Mouse (Mus musculus) lung, embryonic 16.5 days (tissue): Measurements from ENCODE around the gene Cnnm3. TPM values are rescaled to one million over a fixed set of nuclear protein-coding genes. Genes with fewer than 3 reads are reported as not detected.

Experiments
- ATAC-seq: fragments of 200-750 bp; cut with Nextera tagmentation; 2 replicates; pipeline ENCODE4 v1.8.0; 2017; ENCODE audit warnings: low read depth, mild to moderate bottlenecking, moderate library complexity
- H3K27ac ChIP-seq: fragments of 300-500 bp; sonication (generic); 2 replicates; pipeline ENCODE4 v1.5.1; 2014; ENCODE audit warnings: mild to moderate bottlenecking, control low read depth, low read length
- H3K27me3 ChIP-seq: fragments of 300-500 bp; sonication (generic); 2 replicates; pipeline ENCODE4 v1.6.1; 2014; ENCODE audit warnings: low read depth, low read length, mixed read lengths; ENCODE audit not compliant: control insufficient read depth, insufficient read depth
- H3K36me3 ChIP-seq: fragments of 300-500 bp; sonication (generic); 2 replicates; pipeline ENCODE4 v1.6.1; 2014; ENCODE audit warnings: low read length; ENCODE audit not compliant: control insufficient read depth, insufficient read depth
- H3K4me1 ChIP-seq: fragments of 300-500 bp; sonication (generic); replicated peaks from 2 replicates; pipeline ENCODE4 v1.6.1; 2014; ENCODE audit warnings: low read length, mixed read lengths; ENCODE audit not compliant: control insufficient read depth, insufficient read depth
- H3K4me2 ChIP-seq: fragments of 300-500 bp; sonication (generic); 2 replicates; pipeline ENCODE4 v1.6.1; 2014; ENCODE audit warnings: low read depth, low read length, control low read depth
- H3K4me3 ChIP-seq: fragments of 300-500 bp; sonication (generic); 2 replicates; pipeline ENCODE4 v1.5.1; 2014; ENCODE audit warnings: mild to moderate bottlenecking, low read length, control low read depth
- H3K9ac ChIP-seq: fragments of 300-500 bp; sonication (generic); 2 replicates; pipeline ENCODE4 v1.6.1; 2014; ENCODE audit warnings: low read length, control low read depth
- H3K9me3 ChIP-seq: fragments of 300-500 bp; sonication (generic); 2 replicates; pipeline ENCODE4 v1.6.1; 2016; ENCODE audit warnings: low read length; ENCODE audit not compliant: control insufficient read depth
- WGBS: fragments of 180-500 bp; shearing (Covaris S2); extraction: QIAGEN DNeasy Blood & Tissue Kit; methylation state at CpG from one replicate; pipeline ENCODE4 v1.1.7; 2014; 5-methylcytosine and 5-hydroxymethylcytosine counted together
- polyA plus RNA-seq: library from polyadenylated mRNA; unstranded; fragments of >200 nt; fragmentation: Nextera tagmentation; extraction: Ambion mirVana; gene quantifications from 2 replicates; pipeline ENCODE4 v1.2.1, GENCODE M21; 2015

Gene Cnnm3
- polyA plus RNA-seq = 3.5 and 4.4 TPM in 2 replicates

DNA sequence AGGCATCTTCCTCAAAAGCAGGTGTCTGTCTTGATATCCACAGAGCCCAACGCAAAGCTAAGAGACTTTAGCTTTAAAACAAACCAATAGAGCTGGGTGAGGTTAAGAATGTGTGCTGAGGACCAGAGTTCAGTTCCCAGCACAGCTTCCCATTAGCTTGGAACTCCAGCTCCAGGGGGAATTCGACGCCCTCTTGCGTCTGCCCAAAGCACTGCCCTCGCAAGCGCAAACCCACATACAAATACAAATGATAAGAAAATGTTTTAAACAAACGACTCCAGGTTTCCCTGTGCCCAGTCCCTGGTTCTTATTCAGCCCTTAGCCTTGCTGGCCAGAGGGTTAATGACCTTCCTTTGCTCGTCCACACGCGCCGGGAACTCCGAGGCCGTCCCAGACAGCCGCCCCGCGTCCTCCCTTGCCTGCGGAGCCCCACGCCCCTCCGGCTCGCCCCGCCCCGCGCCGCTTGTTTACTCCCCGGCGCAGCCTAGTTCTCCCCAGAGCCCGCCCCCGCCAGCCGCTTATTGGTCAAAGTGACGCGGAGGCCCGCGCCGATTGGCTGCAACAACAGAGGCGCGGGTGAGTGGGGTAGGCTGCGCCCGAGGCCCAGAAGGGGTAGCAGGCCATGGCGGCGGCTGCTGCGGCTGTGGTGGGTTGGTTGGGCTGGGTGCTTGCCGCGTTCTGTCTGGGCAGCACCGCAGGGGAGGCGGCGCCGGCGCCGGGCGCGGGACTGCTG lies at the start of gene Cnnm3:
Gene Cnnm3 (plus strand): TSS at position 579 of the 733 bp plus-strand sequence.
- peak within 1 kb of the TSS; percentile 86 for H3K9ac ChIP-seq
- H3K4me1 ChIP-seq = peaks cover 21% of the 10 kb centered on the region
- H3K27ac ChIP-seq = peak within 1 kb of the TSS; percentile 97
- H3K36me3 ChIP-seq = no peaks in the 10 kb centered on the region
- H3K4me3 ChIP-seq = peak within 1 kb of the TSS; percentile 90
- WGBS = 1% methylated on average over 50 of the region's 51 CpGs
- no peaks in the 10 kb centered on the region for H3K27me3 ChIP-seq
- H3K4me2 ChIP-seq = peak within 1 kb of the TSS; percentile 83
- peak; percentile 99 for ATAC-seq
- H3K9me3 ChIP-seq = no peaks in the 10 kb centered on the region

DNA sequence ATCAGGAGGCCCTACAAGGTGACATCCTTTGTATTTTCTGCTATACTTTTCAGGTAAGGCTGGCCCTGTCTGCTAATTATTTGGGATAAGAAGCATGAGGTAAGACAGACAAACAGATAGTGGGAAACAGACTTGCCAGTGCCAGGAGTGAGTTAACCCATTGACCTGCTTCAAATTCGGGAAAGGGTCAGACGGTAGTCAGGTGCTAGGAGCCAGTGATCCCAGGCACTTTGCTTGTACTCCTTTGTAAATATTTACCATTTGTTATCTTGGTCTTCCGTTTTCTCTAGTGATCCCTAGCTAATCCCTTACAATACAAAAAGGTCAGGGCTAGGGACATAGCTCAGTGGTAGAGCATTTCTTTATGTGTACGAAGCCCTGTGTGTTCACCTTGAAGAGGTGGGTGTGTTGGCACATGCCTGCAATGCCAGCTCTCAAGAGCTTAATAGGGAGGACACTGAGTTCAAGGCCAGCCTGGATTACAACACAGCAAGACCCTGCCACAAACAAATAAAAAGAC lies 46.0 kb upstream of the Cnnm3 start:
- no peaks in the 10 kb centered on the region for H3K36me3 ChIP-seq
- H3K4me1 ChIP-seq = no peaks in the 10 kb centered on the region
- H3K27me3 ChIP-seq = no peaks in the 10 kb centered on the region
- ATAC-seq = no peak
- no peak overlapping the region for H3K4me3 ChIP-seq
- WGBS = 23% methylated on average over 4 of the region's 4 CpGs
- no peak overlapping the region for H3K4me2 ChIP-seq
- no peak overlapping the region for H3K27ac ChIP-seq
- no peak overlapping the region for H3K9ac ChIP-seq
- H3K9me3 ChIP-seq = no peaks in the 10 kb centered on the region

DNA sequence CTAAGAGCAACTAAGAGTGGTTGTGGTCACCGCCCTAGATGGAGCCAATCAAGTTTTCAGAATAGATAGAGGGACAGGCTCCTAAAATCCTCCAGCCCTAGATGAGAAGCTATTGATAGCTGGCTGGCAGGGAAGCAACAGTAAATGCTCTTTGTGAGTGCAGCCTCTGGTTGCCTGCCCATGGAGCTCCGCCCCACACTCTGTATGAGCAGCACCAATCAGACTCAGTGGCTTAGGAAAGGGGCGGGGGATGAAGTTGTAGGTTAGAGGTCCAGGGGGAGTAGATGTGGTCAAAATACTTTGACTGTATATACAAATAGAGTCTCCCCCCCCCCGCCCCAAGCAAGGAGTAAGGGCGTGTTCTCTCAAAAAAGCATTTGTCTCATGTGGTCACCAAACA lies 44.2 kb upstream of the Cnnm3 start:
- H3K9me3 ChIP-seq = no peaks in the 10 kb centered on the region
- H3K9ac ChIP-seq = no peak overlapping the region
- H3K27me3 ChIP-seq = no peaks in the 10 kb centered on the region
- no peak overlapping the region for H3K4me3 ChIP-seq
- no peak for ATAC-seq
- no peaks in the 10 kb centered on the region for H3K36me3 ChIP-seq
- no peak overlapping the region for H3K27ac ChIP-seq
- WGBS = 52% methylated on average over 5 of the region's 5 CpGs
- no peak overlapping the region for H3K4me2 ChIP-seq
- H3K4me1 ChIP-seq = 0 out of 2 replicates have a peak, but pooled peaks cover 1% of the 10 kb centered on the region

DNA sequence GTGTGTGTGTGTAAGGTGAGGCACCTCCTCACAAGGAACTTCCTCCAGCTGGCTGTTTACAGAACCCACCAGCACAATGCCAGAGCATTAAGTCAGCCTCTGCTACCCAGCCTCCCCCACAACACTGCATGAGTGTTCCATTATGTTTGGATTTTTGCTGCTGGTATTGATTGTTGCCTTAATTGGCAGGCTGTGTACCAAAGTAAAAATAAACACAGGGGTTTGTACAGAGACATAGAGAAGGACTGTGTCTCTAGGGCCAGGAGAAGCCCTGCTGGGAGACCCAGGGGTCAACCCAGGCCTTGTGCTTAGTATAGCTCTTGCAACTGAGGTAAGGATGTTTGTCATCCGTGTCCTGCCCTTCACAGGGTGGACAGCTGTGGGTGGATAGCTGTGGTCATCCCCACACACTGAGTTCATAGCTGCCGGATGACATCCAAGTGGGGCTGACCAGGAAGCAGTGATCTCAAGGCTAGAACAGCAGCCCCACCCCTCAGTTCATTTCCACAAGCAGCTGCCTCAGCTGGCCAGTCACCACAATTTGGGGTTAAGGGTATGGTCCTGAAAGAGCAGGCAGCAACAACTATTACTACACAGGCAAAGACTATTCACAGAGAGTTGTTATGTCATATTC lies 41.7 kb upstream of the Cnnm3 start:
- Histone ChIP-seq H3K36me3 (no peaks in the 10 kb centered on the region), H3K4me3 (no peak overlapping the region), H3K9me3 (no peaks in the 10 kb centered on the region), H3K4me1 (peaks cover 23% of the 10 kb centered on the region), H3K27me3 (no peaks in the 10 kb centered on the region), H3K4me2 (no peak overlapping the region), H3K27ac (no peak overlapping the region), H3K9ac (no peak overlapping the region)
- no peak for ATAC-seq
- 49% methylated on average over 2 of the region's 2 CpGs for WGBS

DNA sequence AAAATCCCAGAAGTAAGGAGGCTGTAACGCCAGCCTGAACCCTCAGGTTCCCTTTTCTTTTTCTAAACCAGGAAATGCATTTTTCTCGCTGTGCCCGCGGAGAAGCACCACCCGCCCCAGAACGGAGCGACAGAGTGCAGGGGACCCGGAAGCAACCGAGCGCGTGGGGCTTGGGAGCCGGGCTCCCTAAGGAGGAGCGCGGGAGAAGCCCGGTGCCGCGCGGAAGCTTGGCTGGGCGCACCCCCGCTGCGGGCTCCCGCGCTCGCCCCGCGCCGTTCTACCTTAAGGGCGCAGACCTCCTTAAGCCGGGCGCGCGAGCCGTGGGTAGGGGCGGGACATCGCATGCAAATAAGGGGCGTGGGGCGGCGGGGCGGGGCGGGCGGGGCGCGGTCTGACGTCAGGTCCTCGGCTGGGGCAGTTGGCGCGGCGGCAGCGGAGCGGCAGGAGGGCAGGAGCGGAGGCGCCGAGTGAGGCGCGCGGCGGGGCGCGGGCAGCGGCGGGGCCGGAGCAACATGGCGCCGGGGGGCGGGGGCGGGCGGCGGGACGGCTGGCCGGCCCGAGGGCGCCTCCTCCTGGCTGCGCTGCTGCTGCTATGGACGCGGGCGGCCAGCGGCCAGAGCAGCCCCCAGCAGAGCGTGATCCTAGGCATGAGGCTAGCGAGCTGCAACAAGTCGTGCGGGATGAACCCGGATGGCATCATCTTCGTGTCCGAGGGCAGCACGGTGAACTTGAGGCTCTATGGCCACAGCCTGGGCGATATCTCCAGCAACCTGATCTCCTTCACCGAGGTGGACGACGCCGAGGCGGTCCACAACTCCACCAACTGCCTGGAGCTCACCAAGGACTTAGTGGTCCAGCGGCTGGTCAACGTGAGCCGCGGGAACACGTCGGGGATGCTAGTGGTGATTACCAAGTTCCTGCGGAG lies 40.2 kb upstream of the Cnnm3 start, which contains the start of gene Cnnm4:
Gene Cnnm4 (plus strand): TSS at position 440 of the 925 bp plus-strand sequence.
- under 1% methylated on average over 62 of the region's 98 CpGs for WGBS
- Histone ChIP-seq H3K27ac (peak within 1 kb of the TSS; percentile 71), H3K27me3 (no peaks in the 10 kb centered on the region), H3K9me3 (no peaks in the 10 kb centered on the region), H3K4me2 (peak within 1 kb of the TSS; percentile 78), H3K36me3 (no peaks in the 10 kb centered on the region), H3K4me1 (peaks cover 39% of the 10 kb centered on the region), H3K9ac (peak within 1 kb of the TSS; percentile 79), H3K4me3 (peak within 1 kb of the TSS; percentile 72)
- ATAC-seq = peak; percentile 95

DNA sequence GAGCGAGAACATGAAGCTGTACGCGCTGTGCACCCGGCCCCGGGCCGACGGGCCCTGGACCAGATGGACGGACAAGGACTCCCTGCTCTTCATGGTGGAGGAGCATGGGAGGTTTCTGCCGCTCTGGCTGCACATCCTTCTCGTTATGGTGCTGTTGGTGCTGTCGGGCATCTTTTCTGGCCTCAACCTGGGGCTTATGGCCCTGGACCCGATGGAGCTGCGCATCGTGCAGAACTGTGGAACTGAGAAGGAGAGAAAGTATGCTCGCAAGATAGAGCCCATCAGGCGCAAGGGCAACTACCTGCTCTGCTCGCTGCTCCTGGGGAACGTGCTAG lies 39.6 kb upstream of the Cnnm3 start:
- no peaks in the 10 kb centered on the region for H3K27me3 ChIP-seq
- peaks cover 43% of the 10 kb centered on the region for H3K4me1 ChIP-seq
- no peaks in the 10 kb centered on the region for H3K36me3 ChIP-seq
- WGBS = 12% methylated on average over 18 of the region's 18 CpGs
- no peak for ATAC-seq
- peak overlapping the region; percentile 72 for H3K4me3 ChIP-seq
- H3K9ac ChIP-seq = peak overlapping the region; percentile 79
- H3K4me2 ChIP-seq = peak overlapping the region; percentile 78
- H3K27ac ChIP-seq = no peak overlapping the region
- H3K9me3 ChIP-seq = no peaks in the 10 kb centered on the region

DNA sequence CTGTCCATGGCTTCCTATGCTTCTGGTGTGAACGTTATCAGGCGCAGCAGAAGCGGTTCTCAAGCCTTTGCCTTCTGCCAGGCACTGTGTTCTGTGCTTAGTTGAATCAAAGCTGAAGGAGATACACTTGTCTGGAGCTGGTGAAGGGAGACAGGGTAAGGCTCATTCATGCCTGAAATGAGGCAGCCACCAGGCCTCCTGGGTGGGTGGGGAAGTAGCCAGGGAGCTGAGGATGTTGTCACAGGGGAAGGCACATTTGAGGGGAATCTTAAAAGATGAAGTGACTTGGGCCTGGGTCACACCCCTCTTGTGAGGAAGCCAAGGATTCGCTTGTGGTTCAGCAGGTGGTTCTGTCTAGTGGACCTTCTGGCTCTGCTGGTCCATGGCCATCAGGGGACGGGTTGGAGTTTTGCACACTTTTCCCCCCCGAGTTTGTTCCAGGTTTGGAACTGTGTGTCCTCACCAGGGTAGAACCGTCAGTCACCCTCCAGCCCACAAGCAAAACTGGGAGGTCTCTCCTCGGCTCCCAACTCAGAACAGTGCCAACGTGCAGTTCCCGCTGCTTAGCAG lies 38.4 kb upstream of the Cnnm3 start:
- 53% methylated on average over 10 of the region's 10 CpGs for WGBS
- H3K27ac ChIP-seq = no peak overlapping the region
- H3K27me3 ChIP-seq = no peaks in the 10 kb centered on the region
- H3K4me1 ChIP-seq = peaks cover 50% of the 10 kb centered on the region
- no peaks in the 10 kb centered on the region for H3K9me3 ChIP-seq
- peak overlapping the region; percentile 14 for H3K4me3 ChIP-seq
- H3K36me3 ChIP-seq = no peaks in the 10 kb centered on the region
- H3K4me2 ChIP-seq = peak overlapping the region; percentile 78
- no peak for ATAC-seq
- H3K9ac ChIP-seq = peak overlapping the region; percentile 1; the same call in 1 of the 2 replicates

DNA sequence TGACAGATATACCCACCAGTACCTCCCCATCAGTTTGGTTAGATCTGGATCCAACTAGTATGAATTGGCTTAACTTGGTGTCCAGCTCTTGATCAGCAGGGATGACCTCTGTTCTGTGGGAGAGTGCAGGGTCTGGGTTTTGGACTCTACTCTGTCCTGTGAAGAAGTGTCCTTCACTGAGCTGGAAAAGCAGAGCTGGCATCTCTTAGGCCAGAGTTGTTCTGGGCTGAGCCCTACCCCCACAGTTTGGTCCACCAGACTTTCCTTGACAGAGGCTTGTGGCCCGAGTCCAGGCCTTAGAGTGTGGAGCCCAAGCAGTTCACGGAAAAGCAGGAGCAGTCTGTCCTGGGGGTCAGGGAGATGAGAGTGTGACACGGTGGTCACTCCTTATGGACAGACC lies 37.0 kb upstream of the Cnnm3 start:
- Histone ChIP-seq H3K9me3 (no peaks in the 10 kb centered on the region), H3K4me2 (peak overlapping the region; percentile 78), H3K9ac (peak overlapping the region; percentile 42), H3K27ac (no peak overlapping the region), H3K4me3 (peak overlapping the region; percentile 17), H3K27me3 (no peaks in the 10 kb centered on the region), H3K4me1 (peaks cover 52% of the 10 kb centered on the region), H3K36me3 (no peaks in the 10 kb centered on the region)
- 42% methylated on average over 3 of the region's 3 CpGs for WGBS
- ATAC-seq = no peak
